Mouse (Mus musculus): ENCODE data around the gene Crybg1. TPM values are rescaled to one million over a fixed set of nuclear protein-coding genes. Genes with fewer than 3 reads are reported as not detected.
A peak's percentile ranks its signal among the peaks of the same experiment; 100 is the strongest.

Crybg1 gene
- polyA plus RNA-seq, 1 experiment from 2014 or later = 25.5 TPM

DNA sequence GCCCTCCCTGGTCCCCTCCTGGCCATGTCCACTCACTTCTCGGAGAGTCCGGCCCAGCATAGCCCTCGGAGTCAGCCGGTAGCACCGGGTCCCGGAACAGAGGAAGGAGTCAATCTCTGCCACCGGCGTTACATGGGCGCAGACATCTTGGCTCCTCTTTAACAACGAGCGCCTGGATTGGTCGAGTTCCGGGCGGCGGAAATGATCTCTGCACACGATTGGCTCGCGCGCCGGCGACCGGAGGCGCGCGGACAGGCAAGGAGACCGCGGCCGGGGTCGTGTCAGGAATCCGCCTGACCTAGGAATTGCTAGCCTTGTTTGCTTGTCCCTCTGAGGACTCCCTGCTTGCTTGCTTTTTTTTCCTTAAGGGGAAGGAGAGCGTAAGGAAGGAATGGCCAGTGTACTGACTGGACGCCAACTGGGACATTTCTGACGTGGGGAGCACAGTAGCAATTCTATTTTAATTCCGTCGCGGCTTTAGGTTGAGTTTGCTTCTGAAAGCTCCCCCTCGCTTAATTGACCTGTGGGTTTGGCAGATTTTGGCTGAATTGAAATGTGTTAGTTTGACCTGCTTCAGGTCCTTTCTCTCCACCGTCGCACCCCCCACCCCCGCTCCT lies 247.0 kb downstream of the Crybg1 start, which contains the start of the genes Qrsl1 and Rtn4ip1:
Gene Qrsl1 (minus strand): TSS at position 168 of the 617 bp plus-strand sequence.
Gene Rtn4ip1 (plus strand): TSS at position 230 of the 617 bp plus-strand sequence.
- peak; percentile 64 for DNase-seq (ENCODE audit: low read depth, low spot score)
- POLR2A ChIA-PET = interaction anchor here (0.7 to 1.0 kb wide), 2 partner anchors 270 to 303 kb away, joined by 3 to 4 read pairs; no protein-coding TSS in a partner anchor
- CTCF ChIA-PET = no interaction called here
- in situ Hi-C loops (cut with MboI; ENCODE audit: low pct_unique_long_range_greater_than_20kb) = no loop called here
- no peak for TF ChIP-seq CTCF (IDR thresholded peaks at IDR 0.05)
- no peaks in the 10 kb centered on the region for H3K27me3 ChIP-seq
- peak; percentile 80 for ATAC-seq

DNA sequence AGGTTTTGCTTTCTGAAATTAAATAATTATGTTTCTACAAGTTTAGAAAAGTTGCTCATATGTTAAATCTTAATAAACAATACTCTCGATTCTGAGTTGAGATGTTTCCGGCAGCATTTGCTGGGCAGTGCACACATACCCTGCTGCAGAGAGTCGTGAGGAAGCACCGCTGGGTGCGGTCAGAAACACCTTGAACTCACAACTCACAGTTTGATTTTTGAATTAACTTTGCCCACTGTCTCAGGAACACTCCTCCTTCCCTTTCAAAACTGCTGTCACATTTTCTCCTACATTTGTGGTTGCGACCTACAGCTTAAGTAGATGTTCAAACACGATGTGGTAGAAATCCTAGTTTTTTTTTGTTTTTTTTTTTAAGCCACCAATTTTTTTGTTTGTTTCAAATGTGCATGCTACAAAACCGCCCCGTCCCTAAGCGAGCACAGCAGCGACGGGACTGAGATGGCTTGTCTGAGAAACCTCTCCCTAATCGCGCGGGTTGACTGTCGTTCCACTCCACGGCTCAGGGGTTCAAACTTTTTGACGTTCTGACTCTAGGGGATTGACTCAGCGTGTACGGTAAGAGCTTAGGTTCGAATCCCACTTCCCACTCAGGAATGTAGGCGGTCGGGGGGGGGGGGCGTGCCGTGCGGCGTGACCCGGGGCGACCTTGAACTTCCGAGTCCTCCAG lies 247.6 kb downstream of the Crybg1 start:
- ATAC-seq (peak; percentile 17), DNase-seq (ENCODE audit: low read depth, low spot score) (no peak)
- in situ Hi-C loops (cut with MboI; ENCODE audit: low pct_unique_long_range_greater_than_20kb) = no loop called here
- H3K27me3 ChIP-seq = no peaks in the 10 kb centered on the region
- POLR2A ChIA-PET = interaction anchor here (0.7 to 1.0 kb wide), 5 partner anchors 8 to 588 kb away, joined by 3 to 6 read pairs (median 4); no protein-coding TSS in a partner anchor
- no peak for TF ChIP-seq CTCF (IDR thresholded peaks at IDR 0.05)
- CTCF ChIA-PET = interaction anchor here (1.5 kb wide), 1 partner anchor 8 kb away, joined by 3 read pairs; no protein-coding TSS in a partner anchor

Other genes starting within 250 kb of the Crybg1 start
- gene Qrsl1, start 247.1 kb downstream of the Crybg1 start, polyA plus RNA-seq (2021) = 16.7 TPM
- 13.9 TPM for gene Rtn4ip1, start 247.0 kb downstream of the Crybg1 start, polyA plus RNA-seq (2021)
- gene Atg5, start 119.5 kb upstream of the Crybg1 start, polyA plus RNA-seq (2021) = 24.5 TPM